Mouse (Mus musculus) lung, postnatal 0 days (tissue): Measurements from ENCODE around the gene Prkca. TPM values are rescaled to one million over a fixed set of nuclear protein-coding genes. Genes with fewer than 3 reads are reported as not detected.
A peak's percentile ranks its signal among the peaks of the same experiment; 100 is the strongest.

Source experiments
- ATAC-seq: fragments of 200-750 bp; cut with Nextera tagmentation; 2 replicates; pipeline ENCODE4 v1.8.0; 2017; ENCODE audit warnings: moderate library complexity
- DNase-seq: peaks from one replicate; pipeline ENCODE4 v3.0.0-alpha.2; 2016; ENCODE audit warnings: low spot score
- H3K27ac ChIP-seq: fragments of 300-500 bp; sonication (generic); 2 replicates; pipeline ENCODE4 v1.5.1; 2014; ENCODE audit warnings: antibody characterized with exemption, mild to moderate bottlenecking, low read length, mixed read lengths
- H3K27me3 ChIP-seq: fragments of 300-500 bp; sonication (generic); replicated peaks from 2 replicates; pipeline ENCODE4 v1.6.1; 2014; ENCODE audit warnings: low read length, mixed read lengths; ENCODE audit not compliant: insufficient read depth
- H3K36me3 ChIP-seq: fragments of 300-500 bp; sonication (generic); 2 replicates; pipeline ENCODE4 v1.6.1; 2014; ENCODE audit warnings: low read length, mixed read lengths; ENCODE audit not compliant: insufficient read depth
- H3K4me1 ChIP-seq: fragments of 300-500 bp; sonication (generic); 2 replicates; pipeline ENCODE4 v1.6.1; 2014; ENCODE audit warnings: antibody characterized with exemption, low read depth, low read length, mixed read lengths; ENCODE audit not compliant: insufficient read depth
- H3K4me2 ChIP-seq: fragments of 300-500 bp; sonication (generic); replicated peaks from 2 replicates; pipeline ENCODE4 v1.6.1; 2014; ENCODE audit warnings: low read depth, mild to moderate bottlenecking, low read length, moderate library complexity, mixed read lengths
- H3K4me3 ChIP-seq: fragments of 300-500 bp; sonication (generic); 2 replicates; pipeline ENCODE4 v1.5.1; 2014; ENCODE audit warnings: low read depth, low read length
- H3K9ac ChIP-seq: fragments of 300-500 bp; sonication (generic); replicated peaks from 2 replicates; pipeline ENCODE4 v1.6.1; 2014; ENCODE audit warnings: low read depth, mild to moderate bottlenecking
- H3K9me3 ChIP-seq: fragments of 300-500 bp; sonication (generic); 2 replicates; pipeline ENCODE4 v1.6.1; 2016; ENCODE audit warnings: low read length, mixed read lengths
- CTCF ChIP-seq: IDR thresholded peaks from 2 replicates; pipeline ENCODE4 v1.5.1; 2016; ENCODE audit warnings: antibody characterized with exemption, mild to moderate bottlenecking
- EP300 ChIP-seq: IDR thresholded peaks from 2 replicates; pipeline ENCODE4 v1.6.1; 2016; ENCODE audit warnings: antibody characterized with exemption, mild to moderate bottlenecking, control low read depth
- WGBS: fragments of 180-500 bp; shearing (Covaris S2); extraction: QIAGEN DNeasy Blood & Tissue Kit; methylation state at CpG from one replicate; pipeline ENCODE4 v1.1.7; 2014; 5-methylcytosine and 5-hydroxymethylcytosine counted together
- polyA plus RNA-seq: library from polyadenylated mRNA; unstranded; fragments of >200 nt; fragmentation: Nextera tagmentation; extraction: Ambion mirVana; gene quantifications from 2 replicates; pipeline ENCODE4 v1.2.1, GENCODE M21; 2015

The Prkca gene
- polyA plus RNA-seq, 1 experiment from 2014 or later = 4.0 TPM

GRCm38 (mm10) chr11:108063096-108063495 lies 280.6 kb downstream of the Prkca start:
- Histone ChIP-seq H3K9me3 (no peaks in the 10 kb centered on the region), H3K27ac (no peak overlapping the region), H3K9ac (no peak overlapping the region), H3K4me1 (0 out of 2 replicates have a peak, but pooled peaks cover 5% of the 10 kb centered on the region), H3K36me3 (no peaks in the 10 kb centered on the region), H3K4me3 (no peak overlapping the region), H3K4me2 (no peak overlapping the region), H3K27me3 (no peaks in the 10 kb centered on the region)
- no peak for ATAC-seq
- 65% methylated on average over 8 of the region's 8 CpGs for whole genome bisulfite sequencing
- DNase-seq = no peak
- no peak for TF ChIP-seq EP300
- TF ChIP-seq CTCF = no peak

DNA sequence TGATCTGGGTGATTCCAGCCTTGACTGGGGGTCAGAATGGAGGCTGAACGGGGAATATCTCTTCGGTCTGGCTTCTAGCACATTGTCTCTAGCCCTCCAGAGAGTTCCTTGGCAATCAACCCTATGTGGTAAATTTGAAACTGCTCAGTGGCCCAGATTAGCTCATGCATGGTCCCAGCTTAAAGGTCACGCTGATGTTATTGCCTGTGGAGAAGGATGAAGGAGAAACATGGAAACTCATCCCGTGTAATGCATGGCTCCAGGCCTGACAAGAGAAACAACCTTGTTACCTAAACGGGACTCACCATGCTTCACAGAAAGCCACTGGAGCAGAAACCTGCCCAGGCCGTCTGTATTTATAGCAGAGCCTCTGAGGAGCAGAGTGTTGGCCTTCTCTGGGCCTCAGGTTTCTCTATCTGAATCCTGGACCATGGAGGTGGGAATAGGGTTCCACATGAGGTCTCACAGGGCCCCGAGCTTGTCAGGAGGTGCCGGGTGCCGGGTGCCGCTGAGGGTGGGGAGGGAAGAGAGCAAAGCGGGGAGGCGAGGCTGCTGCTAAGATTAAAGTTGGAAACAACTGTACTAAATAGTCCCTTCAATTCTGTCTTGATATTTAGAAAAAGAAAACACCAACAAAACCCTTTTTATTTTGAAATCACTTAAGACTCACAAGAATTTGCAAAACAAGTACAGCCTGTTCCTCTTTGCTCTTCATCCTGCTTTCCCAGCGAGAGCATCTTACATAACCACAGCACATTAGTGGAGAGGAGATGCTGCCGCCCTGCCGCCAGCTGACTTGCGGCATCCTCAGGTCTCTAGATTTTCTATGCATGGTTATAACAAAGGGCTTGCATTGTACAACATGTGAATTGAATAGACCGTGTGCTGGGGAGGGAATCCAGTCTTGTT lies 281.9 kb downstream of the Prkca start:
- Histone ChIP-seq H3K36me3 (no peaks in the 10 kb centered on the region), H3K4me1 (0 out of 2 replicates have a peak, but pooled peaks cover 5% of the 10 kb centered on the region), H3K4me3 (no peak overlapping the region), H3K4me2 (no peak overlapping the region), H3K9me3 (no peaks in the 10 kb centered on the region), H3K27ac (peak overlapping the region; percentile 59), H3K27me3 (no peaks in the 10 kb centered on the region), H3K9ac (no peak overlapping the region)
- WGBS = 77% methylated on average over 17 of the region's 17 CpGs
- peak; percentile 57 for DNase-seq
- TF ChIP-seq EP300 (peak; percentile 80), CTCF (no peak)
- ATAC-seq = peak; percentile 17; the same call in 1 of the 2 replicates

DNA sequence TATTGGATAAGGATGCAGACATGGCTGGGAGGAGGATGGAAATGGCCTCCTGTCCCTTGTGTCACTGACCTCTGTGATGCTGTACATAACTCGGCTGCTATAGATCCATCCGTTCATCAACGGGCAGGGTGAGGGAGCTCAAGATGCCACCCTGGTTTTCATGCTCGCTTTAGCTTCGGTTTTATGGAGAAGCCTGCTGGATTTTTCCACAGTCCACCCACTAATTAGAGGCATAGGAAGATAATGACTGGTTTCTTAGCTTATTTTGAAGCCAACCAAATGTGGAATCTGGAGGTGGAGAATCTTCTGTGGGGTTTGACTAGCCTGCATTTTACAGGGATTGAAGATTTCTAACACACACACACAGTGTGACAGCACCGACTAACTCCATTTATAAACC lies 286.6 kb downstream of the Prkca start:
- DNase-seq (no peak), ATAC-seq (no peak)
- Histone ChIP-seq H3K9me3 (no peaks in the 10 kb centered on the region), H3K27ac (no peak overlapping the region), H3K4me3 (no peak overlapping the region), H3K9ac (no peak overlapping the region), H3K27me3 (no peaks in the 10 kb centered on the region), H3K4me1 (no peaks in the 10 kb centered on the region), H3K4me2 (no peak overlapping the region), H3K36me3 (no peaks in the 10 kb centered on the region)
- no peak for TF ChIP-seq EP300
- no peak for TF ChIP-seq CTCF
- WGBS = 82% methylated on average over 6 of the region's 6 CpGs

DNA sequence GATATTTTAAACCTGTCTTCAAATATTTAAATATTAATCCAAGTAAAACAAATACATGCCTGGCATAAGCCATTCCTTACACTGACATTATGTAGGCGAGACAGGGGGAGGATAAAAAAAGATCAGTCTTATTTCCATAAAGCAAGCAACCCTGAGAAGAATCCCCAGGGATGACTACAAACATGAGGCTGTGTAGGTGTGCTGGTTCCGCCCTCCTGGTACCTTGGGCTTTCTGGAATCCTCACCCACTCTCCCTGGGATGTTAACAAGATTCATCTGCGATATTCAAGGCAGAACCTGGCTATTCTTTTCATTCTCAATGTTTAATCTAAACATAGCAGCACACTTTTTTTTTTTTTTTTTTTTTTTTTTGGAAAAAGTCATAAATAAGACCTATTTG lies 289.1 kb downstream of the Prkca start:
- H3K9ac ChIP-seq = no peak overlapping the region
- no peaks in the 10 kb centered on the region for H3K27me3 ChIP-seq
- no peaks in the 10 kb centered on the region for H3K9me3 ChIP-seq
- DNase-seq (no peak), ATAC-seq (no peak)
- no peak overlapping the region for H3K4me2 ChIP-seq
- 77% methylated on average over 3 of the region's 3 CpGs for WGBS
- no peaks in the 10 kb centered on the region for H3K4me1 ChIP-seq
- no peak overlapping the region for H3K4me3 ChIP-seq
- TF ChIP-seq CTCF = no peak
- no peak for TF ChIP-seq EP300
- no peaks in the 10 kb centered on the region for H3K36me3 ChIP-seq
- no peak overlapping the region for H3K27ac ChIP-seq

GRCm38 (mm10) chr11:108053746-108054145 lies 290.0 kb downstream of the Prkca start:
- Histone ChIP-seq H3K4me2 (no peak overlapping the region), H3K9ac (no peak overlapping the region), H3K36me3 (no peaks in the 10 kb centered on the region), H3K4me3 (no peak overlapping the region), H3K4me1 (no peaks in the 10 kb centered on the region), H3K27ac (no peak overlapping the region), H3K27me3 (no peaks in the 10 kb centered on the region), H3K9me3 (no peaks in the 10 kb centered on the region)
- TF ChIP-seq EP300 (no peak), CTCF (no peak)
- ATAC-seq (no peak), DNase-seq (no peak)
- WGBS = 88% methylated on average over 10 of the region's 10 CpGs

DNA sequence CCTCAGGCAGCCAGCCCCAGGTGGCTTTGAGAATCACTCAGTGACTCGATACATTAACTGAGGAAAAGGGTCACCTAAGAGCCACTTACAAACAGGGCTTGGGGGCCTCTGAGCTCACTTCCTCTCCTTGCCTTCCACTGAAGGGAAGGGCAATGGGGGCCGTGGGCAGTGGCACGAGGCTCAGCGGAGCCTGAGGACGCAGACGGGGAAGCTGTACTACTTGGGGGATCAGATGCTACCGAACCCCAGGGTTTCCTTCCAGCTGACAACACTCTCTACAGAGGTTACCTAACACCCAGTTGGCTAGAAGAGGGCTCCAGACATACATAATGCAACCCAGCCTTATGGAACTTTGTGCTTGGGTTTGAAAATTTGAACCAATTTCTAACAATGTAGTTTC lies 302.1 kb downstream of the Prkca start:
- Histone ChIP-seq H3K36me3 (no peaks in the 10 kb centered on the region), H3K4me2 (no peak overlapping the region), H3K9ac (no peak overlapping the region), H3K9me3 (no peaks in the 10 kb centered on the region), H3K27ac (no peak overlapping the region), H3K27me3 (no peaks in the 10 kb centered on the region), H3K4me1 (no peaks in the 10 kb centered on the region), H3K4me3 (no peak overlapping the region)
- DNase-seq (no peak), ATAC-seq (no peak)
- WGBS = 77% methylated on average over 7 of the region's 7 CpGs
- no peak for TF ChIP-seq CTCF
